Mouse (Mus musculus) cerebellum, adult 8-10 months (tissue): ENCODE data around the gene Arrb1.

Experiments used
- DNase-seq: peaks from one replicate; pipeline ENCODE4 v3.0.0; 2022

Gene Arrb1

DNA sequence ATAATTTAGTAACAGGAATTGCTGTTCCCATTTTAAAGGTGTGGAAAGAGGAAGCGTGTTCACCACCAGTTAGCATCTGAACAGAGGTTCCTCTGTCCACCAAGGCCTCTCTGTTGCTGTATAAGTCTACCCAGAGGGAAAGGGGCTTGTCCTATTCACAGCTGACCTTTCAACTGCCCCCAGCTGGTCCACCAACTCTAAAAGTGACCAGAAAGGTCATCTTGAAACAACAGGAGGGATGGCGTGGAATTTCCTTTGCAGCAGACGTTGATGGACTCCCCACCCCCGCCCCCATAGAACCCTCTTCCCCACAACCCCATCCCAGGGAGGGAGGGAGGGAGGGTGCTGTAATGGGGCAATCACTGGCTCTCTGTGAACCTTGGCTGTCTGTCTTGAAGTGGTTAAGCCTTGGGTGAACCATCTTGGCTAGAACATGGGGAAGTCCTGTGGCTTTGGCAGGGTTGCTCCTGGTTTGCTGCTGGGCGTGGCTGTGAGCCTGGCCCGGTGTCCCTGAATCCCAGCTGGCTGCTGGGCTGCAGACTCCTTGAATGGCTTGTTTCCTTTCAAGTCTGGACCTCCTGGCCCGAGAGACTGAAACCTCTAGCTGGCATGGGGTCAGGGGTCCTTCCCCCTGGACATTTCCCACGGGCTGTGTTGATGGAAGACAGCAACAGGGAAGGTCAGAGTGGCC lies 4.1 kb downstream of the Arrb1 start:
- DNase-seq = no peak

DNA sequence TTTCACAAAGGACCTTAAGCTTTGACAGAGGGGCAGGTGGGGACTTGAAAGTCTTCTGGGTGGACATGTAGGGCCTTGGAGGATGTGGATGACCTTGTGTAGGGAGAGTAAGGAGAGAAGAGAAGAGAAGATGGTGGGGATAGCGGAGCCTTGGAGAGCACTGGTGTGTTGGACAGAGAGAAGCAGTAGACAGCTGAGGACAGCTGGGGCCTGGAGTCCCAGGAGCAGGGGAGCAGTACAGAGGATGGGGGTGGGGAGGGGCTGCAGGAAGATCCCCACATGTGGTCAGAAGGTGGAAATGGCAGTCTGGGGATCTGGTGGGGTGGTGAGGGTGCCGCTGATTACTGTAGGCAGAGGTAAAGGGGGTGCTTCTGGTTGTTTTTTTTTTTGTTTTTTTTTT lies 4.8 kb downstream of the Arrb1 start:
- no peak for DNase-seq

DNA sequence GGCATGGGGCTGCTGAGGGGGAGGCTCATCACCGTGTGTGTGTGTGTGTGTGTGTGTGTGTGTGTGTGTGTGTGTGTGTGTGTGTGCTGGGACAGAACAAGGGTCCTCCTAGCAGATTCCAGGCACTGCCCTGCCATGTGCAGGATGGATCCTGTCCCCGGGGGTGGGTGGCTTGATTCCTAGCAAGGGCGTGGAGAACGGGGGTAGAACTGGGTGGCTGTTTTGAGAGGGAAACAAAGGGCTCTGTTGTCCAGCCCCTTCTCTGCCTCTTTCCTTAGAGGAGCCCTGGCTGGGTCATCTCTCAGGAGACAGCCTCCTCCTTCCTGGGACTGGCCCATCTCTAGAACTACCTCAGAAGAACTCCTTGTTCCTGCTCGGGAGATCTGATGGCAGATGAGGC lies 5.9 kb downstream of the Arrb1 start:
- no peak for DNase-seq

DNA sequence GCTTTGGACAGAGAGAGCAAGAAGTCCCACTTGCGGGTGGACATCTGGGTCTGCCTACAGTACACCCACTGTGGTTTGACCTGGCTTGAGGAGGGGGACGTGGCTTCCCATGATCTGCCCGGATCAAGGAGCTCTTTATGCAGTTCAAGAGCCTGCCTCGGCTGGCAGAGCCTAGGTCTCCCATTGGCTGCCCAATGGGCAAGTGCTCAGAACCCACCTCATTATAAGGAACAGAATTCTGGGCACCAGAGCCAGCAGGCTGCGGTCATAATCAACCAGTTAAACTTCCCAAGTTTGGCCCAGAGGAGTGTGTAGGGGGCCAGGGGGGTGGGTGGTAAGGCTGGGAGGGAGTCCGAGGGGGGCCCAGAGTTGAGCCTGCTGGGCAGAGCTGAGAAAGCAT lies 9.0 kb downstream of the Arrb1 start:
- DNase-seq = no peak

DNA sequence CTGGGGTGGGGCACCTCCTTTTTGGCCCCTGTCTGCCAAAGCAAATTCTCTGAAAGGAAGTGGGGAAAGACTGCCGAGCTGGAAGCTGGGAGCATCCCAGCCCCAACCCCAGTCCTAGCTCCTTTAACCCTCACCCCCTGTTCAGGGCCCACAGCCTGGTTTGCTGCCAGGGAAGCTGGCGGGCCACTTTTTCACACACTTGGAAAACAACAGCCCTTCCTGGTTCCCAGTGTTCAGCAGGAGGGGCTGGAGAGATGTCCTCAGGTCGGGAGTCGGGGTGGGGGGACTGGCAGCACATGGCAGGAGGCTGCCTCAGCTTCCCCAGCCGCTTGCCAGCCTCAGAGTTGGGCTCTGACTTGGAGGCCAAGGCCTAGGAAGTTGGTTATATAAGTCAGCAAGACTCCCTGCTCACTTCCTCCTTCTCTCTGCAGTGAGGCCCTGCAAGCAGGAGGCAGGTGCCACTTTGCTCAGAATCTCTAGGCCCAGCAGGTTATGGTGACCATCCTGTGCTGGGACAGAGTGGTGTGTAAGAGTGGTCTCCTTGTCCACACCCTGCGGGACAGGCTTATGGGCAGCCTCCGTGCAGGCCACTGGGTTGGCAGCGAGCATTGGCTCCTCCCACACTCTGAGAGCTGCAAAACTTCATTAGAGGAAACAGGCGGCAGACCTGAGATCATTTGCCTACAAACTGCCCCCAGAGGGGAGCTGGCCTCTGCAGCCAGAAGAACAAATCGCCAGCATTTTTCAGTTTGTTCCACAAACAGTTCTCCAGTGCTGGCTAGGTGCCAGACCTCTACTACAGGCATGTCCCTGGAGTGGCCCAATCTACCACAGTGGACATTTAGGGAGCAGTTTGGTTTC lies 10.8 kb downstream of the Arrb1 start:
- no peak for DNase-seq

DNA sequence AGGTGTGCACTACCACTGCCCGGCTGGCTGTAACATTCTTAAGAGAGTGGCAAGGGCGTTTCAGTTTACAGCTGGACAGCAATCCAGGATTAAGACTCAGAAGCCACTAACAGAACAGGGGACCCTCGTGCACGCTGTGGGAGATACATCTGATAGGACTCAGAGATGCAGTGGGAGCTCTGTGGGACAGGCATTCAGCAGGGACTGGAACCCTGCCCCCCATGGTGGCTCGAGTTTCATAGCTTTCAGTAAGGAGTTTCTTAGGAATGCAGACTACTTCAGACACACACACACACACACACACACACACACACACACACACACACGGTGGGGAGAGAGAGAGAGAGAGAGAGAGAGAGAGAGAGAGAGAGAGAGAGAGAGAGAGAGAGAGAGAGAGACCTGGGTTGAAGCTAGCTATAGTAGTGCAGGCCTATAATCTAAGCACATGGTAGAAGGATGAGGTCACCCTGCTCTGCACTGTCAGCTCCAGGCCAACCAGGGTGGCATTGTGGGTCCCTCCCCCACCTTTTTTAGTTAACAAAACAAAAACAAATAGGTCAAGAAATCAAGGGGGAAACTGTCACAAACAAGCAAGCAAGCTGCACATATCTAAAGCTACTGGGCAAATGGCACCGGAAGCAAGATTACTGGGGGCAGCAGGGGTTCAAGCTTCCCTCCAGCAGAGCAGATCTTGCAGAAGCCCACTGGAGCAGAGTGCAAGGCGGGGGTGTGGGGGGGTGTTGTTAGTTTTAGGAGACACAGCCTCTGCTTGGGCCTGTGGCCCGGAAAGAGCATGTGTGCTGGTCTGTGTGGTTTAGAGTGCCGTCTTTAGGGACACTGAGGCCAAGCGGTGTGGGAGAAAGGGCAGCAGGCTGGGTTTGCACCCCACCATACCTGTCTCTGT lies 12.6 kb downstream of the Arrb1 start:
- DNase-seq = no peak

DNA sequence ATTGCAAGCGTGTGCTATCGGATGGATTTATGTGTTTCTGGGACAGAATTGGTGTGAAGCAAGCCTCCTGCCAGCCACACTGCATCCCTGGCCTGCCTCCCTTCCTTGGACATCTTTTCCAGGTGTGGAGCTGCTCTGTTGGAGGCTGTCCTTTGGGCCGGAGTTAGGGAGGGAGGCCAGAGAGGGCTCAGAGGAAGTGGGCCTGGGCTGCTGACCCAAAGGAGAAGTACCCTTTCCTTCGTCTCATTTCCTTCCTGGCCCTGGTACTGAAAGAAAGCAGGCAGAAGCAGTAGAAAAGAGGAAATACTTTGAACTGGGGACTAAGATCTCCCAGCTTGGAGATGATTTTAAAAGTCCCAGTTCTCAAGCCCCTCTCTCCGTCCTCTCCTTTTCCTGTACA lies 14.4 kb downstream of the Arrb1 start:
- DNase-seq = no peak

DNA sequence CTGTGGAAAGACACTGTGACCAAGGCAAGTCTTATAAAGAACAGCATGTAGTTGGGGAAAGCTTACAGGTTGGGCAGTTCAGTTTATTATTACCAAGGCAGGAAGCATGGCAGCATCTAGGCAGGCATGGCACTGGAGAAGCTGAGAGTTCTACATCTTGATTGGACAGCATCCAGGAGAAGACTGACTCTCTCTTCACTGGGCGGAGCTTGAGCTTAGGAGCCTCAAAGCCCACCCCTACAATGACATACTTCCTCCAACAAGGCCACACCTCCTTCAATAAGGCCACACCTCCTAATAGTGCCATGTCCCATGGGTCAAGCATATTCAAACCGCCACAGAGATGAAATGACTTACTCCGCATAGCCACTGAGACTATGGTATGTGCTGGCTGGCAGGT lies 16.4 kb downstream of the Arrb1 start:
- no peak for DNase-seq

DNA sequence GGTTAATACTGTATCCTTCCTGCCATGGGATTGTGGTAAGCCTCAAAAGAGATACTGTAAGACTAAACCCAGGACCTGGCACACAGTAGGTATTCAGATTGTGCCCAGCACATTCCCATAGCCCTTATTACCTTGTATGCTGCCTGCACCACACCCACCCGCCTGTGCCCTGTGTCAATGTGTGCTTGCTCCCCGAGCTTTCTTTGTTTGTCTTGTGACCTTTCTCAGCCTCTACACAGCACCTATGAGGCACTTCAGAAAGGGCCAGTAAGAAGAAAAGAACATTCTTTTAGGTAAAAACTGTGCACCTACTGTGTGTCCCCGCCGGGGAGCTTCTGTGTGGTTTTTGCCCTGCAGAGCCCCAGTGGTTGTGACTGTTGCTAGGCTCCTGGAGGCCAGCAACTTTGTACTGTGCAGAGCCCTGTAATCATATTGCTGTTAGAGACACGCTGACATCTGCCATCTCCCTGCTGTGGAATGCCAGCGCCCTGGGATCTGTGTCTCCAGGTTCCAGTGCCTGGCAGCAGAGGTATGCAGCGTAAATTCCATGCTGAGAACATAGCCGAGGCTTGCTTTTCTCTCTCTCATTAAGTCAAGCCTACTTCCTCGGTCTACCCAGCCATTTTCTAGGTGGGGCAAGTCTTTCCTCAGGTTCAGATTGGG lies 18.1 kb downstream of the Arrb1 start:
- DNase-seq = no peak

DNA sequence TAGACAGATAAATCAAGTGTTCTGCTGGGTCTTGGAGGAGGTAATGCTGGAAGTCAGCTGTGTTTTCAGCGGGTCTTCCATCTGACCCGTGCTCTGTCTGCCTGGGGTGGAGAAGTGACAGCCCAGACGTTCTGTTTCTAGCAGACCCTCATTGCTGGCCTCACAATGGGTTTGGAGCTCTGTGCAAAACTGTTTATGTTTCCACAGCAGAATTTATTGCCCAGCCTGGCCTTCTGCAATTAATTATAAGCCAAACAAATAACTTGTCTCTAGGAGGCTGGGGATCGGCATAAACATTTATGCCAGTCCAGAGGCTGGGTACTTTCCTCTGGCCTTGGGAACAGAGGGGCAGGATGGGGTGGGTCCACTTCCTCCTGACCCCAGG lies 18.6 kb downstream of the Arrb1 start:
- no peak for DNase-seq

DNA sequence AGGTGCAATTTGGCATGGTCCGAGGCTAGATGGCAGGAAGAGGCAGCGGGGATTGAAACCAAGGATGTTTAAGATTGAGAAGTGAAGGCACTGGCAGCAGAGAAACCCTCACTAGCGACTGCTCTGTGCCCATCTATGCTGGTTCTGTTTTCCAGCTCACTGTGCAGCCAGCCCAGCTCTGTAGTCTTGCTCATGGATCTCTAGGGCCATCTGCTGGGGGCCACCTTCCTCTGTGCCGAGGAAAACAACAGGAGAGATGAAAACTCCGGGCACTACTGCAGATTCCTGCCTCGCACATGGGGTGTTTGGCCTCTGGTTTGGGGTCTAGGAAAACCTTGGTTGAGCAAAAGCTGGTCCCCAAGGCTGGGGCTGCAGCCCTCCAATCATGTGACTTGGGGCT lies 20.6 kb downstream of the Arrb1 start:
- DNase-seq = peak; percentile 61

DNA sequence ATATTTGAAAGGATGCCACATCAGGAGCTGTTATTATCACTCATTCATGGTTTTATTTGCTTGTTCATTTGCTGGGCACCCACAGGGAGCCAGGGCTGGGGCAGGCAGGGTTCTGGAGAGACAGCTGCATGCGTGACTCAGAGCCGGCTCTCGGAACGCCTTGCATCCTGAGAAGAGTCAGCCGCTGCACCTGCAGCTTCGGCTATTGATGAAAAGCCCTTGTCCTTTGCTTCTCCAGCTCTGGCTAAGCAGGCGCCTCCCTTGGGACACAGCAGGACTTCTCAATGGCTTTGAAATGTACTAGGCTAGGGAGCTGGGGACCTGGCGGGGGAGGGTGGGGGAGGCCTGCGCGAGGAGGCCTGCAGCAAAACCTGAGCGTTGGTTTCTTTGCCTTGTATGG lies 23.8 kb downstream of the Arrb1 start:
- no peak for DNase-seq

DNA sequence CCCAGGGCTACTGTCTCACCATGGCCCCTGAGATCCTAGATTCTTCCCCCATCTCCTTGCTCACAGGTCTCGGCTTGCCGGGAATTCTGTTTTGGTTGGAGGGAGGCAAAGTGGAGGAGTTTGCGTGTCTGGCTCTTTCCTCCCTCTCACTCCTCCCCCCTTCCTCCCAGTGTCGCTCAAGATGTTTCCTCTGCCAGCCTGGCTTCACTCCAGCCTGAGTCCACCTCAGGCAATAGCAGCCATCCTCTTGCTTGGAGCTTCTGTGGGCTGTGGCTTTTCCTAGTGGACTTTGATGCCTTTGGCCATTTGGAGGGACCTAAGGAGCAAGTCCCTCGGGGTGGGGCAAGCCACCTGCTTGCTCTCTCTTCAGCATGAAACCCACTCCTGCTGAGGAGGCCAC lies 27.2 kb downstream of the Arrb1 start:
- peak; percentile 53 for DNase-seq

DNA sequence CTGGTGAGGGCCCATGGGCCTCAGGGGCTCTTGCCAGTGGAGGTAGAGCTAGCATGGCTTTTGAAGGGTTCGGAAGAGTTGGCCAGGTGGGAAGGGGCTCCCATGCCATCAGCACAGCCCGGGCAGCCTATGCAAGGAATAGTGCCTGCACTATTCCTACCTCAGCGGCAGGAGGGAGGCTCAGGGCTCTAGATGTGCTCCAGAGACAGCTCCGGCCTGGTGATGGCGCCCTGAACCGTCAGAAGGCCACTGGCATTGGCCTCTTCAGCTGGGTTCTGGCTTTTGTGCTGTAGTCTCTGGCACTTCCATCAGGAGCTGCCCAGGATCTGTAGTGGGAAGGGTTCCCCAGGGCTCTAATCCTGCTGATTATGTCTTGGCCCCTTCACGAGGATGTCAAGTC lies 28.0 kb downstream of the Arrb1 start:
- no peak for DNase-seq

DNA sequence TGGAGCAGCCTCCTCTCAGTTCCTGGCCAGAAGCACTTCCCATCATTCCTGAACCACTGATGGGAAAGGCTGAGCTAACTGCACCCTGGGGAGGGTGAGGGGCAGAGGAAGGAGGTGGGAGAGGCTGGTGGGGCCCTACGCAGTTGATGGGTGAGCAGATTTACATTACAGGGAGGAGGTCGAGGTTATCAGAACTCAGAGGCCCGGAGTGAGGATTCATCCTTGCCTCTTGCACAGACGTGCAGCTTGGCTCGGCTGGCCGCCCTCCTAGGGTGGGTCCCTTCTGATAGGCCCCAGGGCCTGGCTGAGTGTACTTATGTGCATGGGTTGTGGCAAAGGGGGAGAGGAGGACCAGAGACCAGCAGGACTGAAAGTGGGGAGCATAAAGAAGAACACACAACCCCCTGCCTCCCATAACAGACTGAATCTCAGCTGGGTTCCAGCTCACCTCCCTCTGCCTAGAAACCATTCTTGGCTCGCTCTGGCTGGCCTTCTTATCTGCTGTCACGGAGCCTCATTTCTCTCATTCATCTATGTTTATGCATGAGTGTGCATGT lies 30.1 kb downstream of the Arrb1 start:
- DNase-seq = peak; percentile 56

DNA sequence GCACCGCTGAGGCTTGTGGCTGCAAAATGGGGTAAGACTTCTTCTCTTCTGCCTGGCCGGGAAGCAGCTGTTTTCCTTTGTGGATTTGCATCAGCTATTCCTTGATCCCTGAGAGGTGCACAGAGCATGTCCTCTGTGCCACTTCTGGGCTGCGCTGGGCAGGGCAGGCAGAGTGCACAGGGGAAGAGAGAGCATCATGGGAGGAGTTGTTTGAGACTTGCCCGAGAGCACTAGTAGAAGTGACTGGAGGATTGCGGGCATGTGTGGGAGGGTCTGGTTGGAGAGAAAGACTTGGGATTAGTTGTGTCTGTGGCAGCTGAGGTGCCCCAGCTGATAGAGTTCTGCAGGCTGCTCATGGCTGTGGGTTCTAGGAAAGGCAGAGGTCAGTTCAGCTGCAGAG lies 35.4 kb downstream of the Arrb1 start:
- no peak for DNase-seq

DNA sequence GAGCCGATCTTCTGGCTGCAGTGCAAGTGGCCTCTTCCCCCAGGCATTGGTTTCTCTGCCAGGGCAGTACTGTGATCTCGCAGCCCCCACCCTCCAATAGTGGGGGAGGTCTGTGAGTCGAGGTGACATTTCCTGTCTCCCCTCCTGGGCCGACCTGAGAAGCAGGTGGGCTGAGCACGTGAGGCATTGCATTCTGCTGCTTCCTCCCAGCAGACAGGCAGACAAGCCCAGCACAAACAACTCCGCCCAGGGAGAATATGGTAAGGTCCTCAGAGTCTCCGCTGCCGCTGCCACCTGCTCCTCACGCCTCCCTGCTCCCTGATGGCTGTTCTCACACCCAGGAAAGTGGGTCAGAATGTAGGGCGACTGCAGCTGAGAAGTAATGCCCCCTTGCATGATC lies 37.7 kb downstream of the Arrb1 start:
- peak; percentile 42 for DNase-seq

DNA sequence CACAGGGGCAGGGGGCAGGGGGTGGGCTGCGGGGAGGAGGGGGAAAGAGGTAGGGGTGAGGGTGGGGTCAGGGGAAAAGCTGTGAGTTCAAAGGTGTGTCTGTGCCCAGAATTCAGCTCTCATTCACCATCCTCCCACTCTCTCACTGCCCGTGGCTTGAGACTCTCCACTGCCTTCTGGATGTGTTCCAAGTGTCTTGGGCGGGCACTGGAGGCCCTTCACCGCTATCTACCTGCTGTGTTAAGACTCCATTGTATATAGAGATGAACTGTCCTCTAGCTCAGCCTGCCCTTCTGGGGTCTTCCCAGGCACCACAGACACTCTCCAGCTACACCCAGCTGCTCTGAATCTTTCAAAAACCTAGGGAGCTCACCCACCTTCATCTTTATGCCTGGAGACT lies 38.1 kb downstream of the Arrb1 start:
- no peak for DNase-seq

DNA sequence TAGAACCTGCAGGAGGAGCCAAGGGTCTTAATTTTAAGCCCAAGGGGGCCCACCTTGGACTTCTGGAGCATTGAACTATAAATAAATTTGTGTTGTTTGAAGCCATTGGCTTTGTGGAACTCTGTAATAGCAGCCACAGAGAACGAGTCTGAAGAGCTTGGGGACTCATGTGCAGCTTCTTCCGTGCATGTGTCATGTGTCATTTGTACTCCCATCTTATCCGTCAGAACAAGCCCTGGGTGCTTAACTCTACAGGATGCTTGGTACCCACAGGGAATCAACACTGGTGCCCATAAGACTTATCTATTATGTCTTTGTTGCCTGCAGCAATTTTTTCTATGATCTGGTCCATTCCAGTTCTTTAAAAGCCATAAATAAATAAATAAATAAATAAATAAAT lies 43.0 kb downstream of the Arrb1 start:
- no peak for DNase-seq

DNA sequence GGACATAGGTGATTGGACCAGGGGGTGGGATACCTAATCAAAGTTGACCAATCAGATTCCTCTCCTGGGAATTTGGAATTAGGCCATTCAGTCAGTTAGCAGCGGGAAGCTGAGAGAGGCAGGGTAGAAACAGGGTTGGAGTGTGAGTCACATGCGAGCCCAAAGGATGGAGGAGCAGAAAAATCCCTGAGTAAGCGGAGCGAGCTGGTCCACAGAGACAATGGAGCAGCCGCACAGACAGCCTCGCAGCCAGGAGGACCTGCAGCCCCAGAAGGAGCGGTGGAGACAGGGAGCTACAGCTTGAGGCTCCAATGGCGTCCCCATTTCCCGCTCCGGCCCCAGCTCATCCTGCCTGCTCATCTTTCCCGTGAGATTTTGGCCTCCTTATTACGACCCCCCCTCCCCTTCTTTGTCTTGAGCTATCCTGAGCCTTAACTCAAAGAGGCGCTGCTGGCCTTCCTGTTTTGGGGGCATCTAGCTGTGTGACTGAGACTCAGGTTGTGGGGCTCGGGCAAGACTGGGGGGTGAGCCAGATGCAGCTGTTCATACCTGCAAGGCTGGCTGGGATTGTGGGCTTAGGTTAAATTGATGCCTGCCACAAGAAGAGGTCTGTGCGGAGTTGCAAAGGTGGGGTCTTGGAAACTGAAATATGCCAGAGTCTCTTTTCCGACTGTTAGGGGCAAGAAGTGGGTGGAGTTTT lies 44.4 kb downstream of the Arrb1 start:
- DNase-seq = peak; percentile 68

DNA sequence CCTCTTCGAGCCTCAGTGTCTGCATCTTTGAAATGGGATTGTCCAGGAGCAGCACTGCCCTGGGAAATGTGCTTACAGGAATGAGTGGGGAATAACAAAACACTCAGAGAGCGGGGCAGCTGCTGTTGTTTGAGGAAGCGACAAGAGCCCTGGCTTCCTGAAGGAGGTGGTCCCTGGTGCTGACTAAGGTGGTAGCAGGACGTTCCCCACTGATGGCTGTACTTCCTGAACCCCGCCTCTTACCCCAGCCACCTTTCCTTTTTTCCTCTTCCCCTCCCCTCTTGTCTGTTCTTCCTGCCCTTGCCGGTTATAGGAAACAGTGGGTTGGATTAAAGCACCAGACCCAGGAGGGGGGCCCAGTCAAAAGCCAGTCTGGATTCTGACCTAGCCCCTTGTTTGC lies 45.0 kb downstream of the Arrb1 start:
- DNase-seq = no peak

DNA sequence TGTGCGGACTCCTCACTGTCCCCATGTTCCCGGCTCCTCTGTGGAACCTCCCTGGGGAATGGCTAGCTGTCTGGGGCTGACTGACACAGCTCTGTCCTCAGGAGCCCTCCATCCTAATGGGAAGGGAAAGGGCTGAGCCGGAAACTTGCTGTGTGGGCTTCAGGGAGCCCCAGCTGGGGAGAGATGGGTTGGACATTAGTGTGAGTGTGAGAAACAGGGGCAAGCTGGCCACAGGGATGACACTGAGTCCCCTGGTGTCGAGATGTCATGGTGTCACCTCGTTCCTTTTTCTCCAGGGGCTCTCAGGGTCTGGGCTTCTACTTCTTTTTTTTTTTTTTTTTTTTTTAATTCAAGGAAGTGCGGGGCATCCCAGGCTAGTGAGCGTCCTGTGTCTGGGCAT lies 47.0 kb downstream of the Arrb1 start:
- no peak for DNase-seq
